Mouse (Mus musculus): ENCODE results near the gene Kcnk5.

The Kcnk5 gene

GRCm38 (mm10) chr14:20168054-20168453, 13.6 kb downstream of the Kcnk5 start:
- DNase-seq (ENCODE audit: low read depth, low spot score) = no peak

GRCm38 (mm10) chr14:20165413-20165812, 16.2 kb downstream of the Kcnk5 start:
- DNase-seq (ENCODE audit: low read depth, low spot score) = no peak

GRCm38 (mm10) chr14:20164438-20164837, 17.2 kb downstream of the Kcnk5 start:
- DNase-seq (ENCODE audit: low read depth, low spot score) = no peak

GRCm38 (mm10) chr14:20162686-20163085, 18.9 kb downstream of the Kcnk5 start:
- DNase-seq (ENCODE audit: low read depth, low spot score) = no peak

- DNase-seq (ENCODE audit: low read depth, low spot score) = no peak
Observed at GRCm38 (mm10) chr14:20158727-20159681, 22.6 kb downstream of the Kcnk5 start.

- no peak for DNase-seq (ENCODE audit: low read depth, low spot score)
Observed at GRCm38 (mm10) chr14:20157595-20157994, 24.0 kb downstream of the Kcnk5 start.

- no peak for DNase-seq (ENCODE audit: low read depth, low spot score)
Observed at GRCm38 (mm10) chr14:20155718-20156117, 25.9 kb downstream of the Kcnk5 start.

GRCm38 (mm10) chr14:20154937-20155336, 26.7 kb downstream of the Kcnk5 start:
- DNase-seq (ENCODE audit: low read depth, low spot score) = no peak

GRCm38 (mm10) chr14:20154245-20154644, 27.4 kb downstream of the Kcnk5 start:
- DNase-seq (ENCODE audit: low read depth, low spot score) = no peak

GRCm38 (mm10) chr14:20149127-20150080, 32.2 kb downstream of the Kcnk5 start:
- no peak for DNase-seq (ENCODE audit: low read depth, low spot score)

GRCm38 (mm10) chr14:20148514-20148913, 33.1 kb downstream of the Kcnk5 start:
- no peak for DNase-seq (ENCODE audit: low read depth, low spot score)

GRCm38 (mm10) chr14:20147854-20148253, 33.8 kb downstream of the Kcnk5 start:
- no peak for DNase-seq (ENCODE audit: low read depth, low spot score)

GRCm38 (mm10) chr14:20144093-20144492, 37.5 kb downstream of the Kcnk5 start:
- no peak for DNase-seq (ENCODE audit: low read depth, low spot score)

- DNase-seq (ENCODE audit: low read depth, low spot score) = no peak
Observed at GRCm38 (mm10) chr14:20138484-20139355, 42.9 kb downstream of the Kcnk5 start, which contains the start of gene Saysd1. TSS of gene Saysd1 (minus strand) at chr14:20138534.

- no peak for DNase-seq (ENCODE audit: low read depth, low spot score)
Observed at GRCm38 (mm10) chr14:20134965-20135671, 46.5 kb downstream of the Kcnk5 start.

GRCm38 (mm10) chr14:20128162-20128561, 53.4 kb downstream of the Kcnk5 start:
- DNase-seq (ENCODE audit: low read depth, low spot score) = no peak

GRCm38 (mm10) chr14:20127406-20128087, 54.1 kb downstream of the Kcnk5 start:
- DNase-seq (ENCODE audit: low read depth, low spot score) = no peak

GRCm38 (mm10) chr14:20120868-20121267, 60.7 kb downstream of the Kcnk5 start:
- no peak for DNase-seq (ENCODE audit: low read depth, low spot score)

- DNase-seq (ENCODE audit: low read depth, low spot score) = no peak
Observed at GRCm38 (mm10) chr14:20120012-20120411, 61.6 kb downstream of the Kcnk5 start.

GRCm38 (mm10) chr14:20116149-20116605, 65.4 kb downstream of the Kcnk5 start:
- DNase-seq (ENCODE audit: low read depth, low spot score) = no peak

Measured in WW6 (cell line).